Mouse (Mus musculus) embryonic facial prominence, embryonic 12.5 days (tissue): ENCODE results near the gene Rbms3. TPM values are rescaled to one million over a fixed set of nuclear protein-coding genes. Genes with fewer than 3 reads are reported as not detected.

ENCODE experiments used
- ATAC-seq: fragments of 200-750 bp; cut with Nextera tagmentation; 2 replicates; pipeline ENCODE4 v1.8.0; 2017; ENCODE audit not compliant: insufficient number of reproducible peaks, insufficient read depth, low FRiP score, low TSS enrichment
- H3K27ac ChIP-seq: fragments of 300-500 bp; sonication (generic); 2 replicates; pipeline ENCODE4 v1.5.1; 2016; ENCODE audit warnings: mild to moderate bottlenecking
- H3K27me3 ChIP-seq: fragments of 300-500 bp; sonication (generic); 2 replicates; pipeline ENCODE4 v1.6.1; 2016; ENCODE audit warnings: mild to moderate bottlenecking, moderate library complexity
- H3K36me3 ChIP-seq: fragments of 300-500 bp; sonication (generic); 2 replicates; pipeline ENCODE4 v1.6.1; 2016; ENCODE audit warnings: mild to moderate bottlenecking
- H3K4me1 ChIP-seq: fragments of 300-500 bp; sonication (generic); 2 replicates; pipeline ENCODE4 v1.6.1; 2016
- H3K4me2 ChIP-seq: fragments of 300-500 bp; sonication (generic); replicated peaks from 2 replicates; pipeline ENCODE4 v1.6.1; 2016; ENCODE audit warnings: mild to moderate bottlenecking, moderate library complexity
- H3K4me3 ChIP-seq: fragments of 300-500 bp; sonication (generic); 2 replicates; pipeline ENCODE4 v1.5.1; 2016; ENCODE audit warnings: mild to moderate bottlenecking
- H3K9ac ChIP-seq: fragments of 300-500 bp; sonication (generic); 2 replicates; pipeline ENCODE4 v1.6.1; 2016; ENCODE audit warnings: mild to moderate bottlenecking, moderate library complexity
- H3K9me3 ChIP-seq: fragments of 300-500 bp; sonication (generic); 2 replicates; pipeline ENCODE4 v1.6.1; 2016; ENCODE audit warnings: mild to moderate bottlenecking, moderate library complexity
- WGBS: fragments of 180-500 bp; shearing (Covaris S2); methylation state at CpG from one replicate; pipeline ENCODE4 v1.1.7; 2016; 5-methylcytosine and 5-hydroxymethylcytosine counted together
- polyA plus RNA-seq: library from polyadenylated mRNA; unstranded; fragments of >200 nt; fragmentation: Nextera tagmentation; extraction: Ambion mirVana; gene quantifications from 2 replicates; pipeline ENCODE4 v1.2.1, GENCODE M21; 2016

Gene Rbms3
- polyA plus RNA-seq, 1 experiment from 2014 or later, result 94.1 TPM

DNA sequence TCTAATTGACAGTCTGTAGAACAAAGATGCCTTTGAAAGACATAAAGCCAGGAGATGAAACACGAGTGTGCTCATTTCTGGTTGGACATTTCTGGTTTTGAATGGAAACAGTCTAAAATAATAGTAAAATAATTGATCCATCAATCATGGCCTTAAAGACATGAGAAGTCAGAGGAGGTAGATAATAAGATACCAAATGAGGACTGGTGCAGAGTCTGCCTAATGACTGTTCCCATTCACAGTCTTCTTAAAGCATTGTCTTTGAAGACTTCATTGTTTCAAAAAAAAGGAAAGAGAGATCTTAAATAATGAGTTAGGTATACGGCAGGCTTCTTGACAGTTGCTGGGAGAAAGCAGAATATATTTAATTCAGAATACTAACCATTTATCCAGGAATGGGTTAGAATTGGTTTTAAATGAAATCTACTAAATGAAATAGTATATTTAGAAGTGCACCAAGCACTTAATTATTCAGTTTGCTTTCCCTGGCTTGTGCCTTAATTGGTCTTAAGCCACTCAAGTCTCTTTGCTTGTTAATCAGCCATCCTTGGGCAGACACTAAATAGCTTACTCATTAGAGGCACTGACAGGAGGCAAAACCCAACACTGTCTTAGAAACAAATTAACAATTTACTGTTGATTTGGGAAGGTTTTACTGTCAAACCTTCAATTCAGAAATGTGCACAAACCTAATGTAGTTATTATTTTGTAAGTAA, 834.3 kb downstream of the Rbms3 start:
- Histone ChIP-seq H3K27ac (no peak overlapping the region), H3K4me1 (no peaks in the 10 kb centered on the region), H3K9ac (no peak overlapping the region), H3K27me3 (no peaks in the 10 kb centered on the region), H3K36me3 (no peaks in the 10 kb centered on the region), H3K4me2 (no peak overlapping the region), H3K9me3 (no peaks in the 10 kb centered on the region), H3K4me3 (no peak overlapping the region)
- WGBS, result 72% methylated on average over 2 of the region's 2 CpGs
- ATAC-seq, result no peak

DNA sequence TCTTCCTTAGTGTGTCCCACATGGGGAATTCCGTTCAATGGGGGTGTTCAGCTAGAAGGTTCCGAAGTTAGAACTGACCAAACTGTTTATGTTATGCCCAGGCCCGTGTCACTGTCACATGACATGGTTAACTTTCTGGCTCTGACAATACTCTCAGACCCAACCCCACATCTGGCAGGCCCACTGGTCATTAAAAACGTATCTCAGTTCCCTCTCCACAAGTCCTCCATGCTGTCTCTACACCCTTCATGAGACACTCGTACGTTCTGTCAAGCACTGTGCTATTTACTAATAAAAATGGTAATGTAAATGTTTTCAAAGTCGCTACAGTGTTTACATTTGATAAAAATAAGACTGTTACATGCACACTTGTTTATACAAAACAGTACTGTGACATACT, 837.9 kb downstream of the Rbms3 start:
- Histone ChIP-seq H3K27me3 (no peaks in the 10 kb centered on the region), H3K4me1 (peaks cover 9% of the 10 kb centered on the region; the same call in 1 of the 2 replicates), H3K9me3 (no peaks in the 10 kb centered on the region), H3K9ac (no peak overlapping the region), H3K36me3 (no peaks in the 10 kb centered on the region), H3K4me3 (no peak overlapping the region), H3K27ac (no peak overlapping the region), H3K4me2 (no peak overlapping the region)
- 83% methylated on average over 7 of the region's 7 CpGs for WGBS
- no peak for ATAC-seq

DNA sequence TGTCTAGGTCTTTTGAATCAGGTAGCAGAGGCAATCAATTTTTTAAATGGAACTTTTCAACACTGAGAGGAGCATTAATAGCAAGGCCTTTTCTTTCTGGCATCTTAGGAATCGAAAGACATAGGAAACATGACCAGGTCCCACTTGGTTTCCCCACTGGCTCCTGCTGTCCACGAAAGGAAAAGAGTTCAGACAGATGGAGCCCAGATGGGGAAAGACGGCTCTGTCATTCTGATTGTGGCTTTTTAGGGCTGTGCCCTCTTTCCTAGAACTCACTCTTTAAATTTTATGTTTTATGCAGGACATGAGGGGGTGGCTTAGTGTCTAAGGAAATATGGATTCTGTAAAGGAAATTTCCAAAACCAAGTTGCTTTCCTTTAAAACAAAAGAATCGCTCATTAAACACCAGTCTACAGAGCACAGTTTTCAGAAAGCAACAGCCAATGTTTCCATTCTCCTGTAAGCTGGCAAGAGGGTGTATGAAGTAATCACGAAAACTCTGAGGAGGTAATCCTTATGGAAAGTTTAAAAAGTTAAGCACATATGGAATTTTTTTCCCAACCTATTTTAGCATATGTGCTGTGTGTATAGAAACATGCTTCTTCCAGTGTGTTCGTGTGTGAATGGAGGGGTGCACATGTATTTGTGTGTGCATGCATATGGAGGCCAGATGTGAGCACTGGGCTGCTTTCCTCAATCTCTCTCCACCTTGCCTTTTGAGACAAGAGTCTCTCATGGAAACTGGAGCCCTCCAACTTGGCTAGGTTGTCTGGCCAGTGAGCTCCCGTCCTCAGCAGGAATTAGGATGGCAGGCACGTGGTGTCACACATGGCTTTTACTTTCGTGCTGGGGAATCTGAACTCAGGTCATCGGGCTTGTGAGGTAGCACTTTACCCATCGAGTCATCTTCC, 843.3 kb downstream of the Rbms3 start:
- H3K4me3 ChIP-seq, result no peak overlapping the region
- H3K9ac ChIP-seq, result no peak overlapping the region
- H3K4me1 ChIP-seq, result peaks cover 9% of the 10 kb centered on the region; the same call in 1 of the 2 replicates
- WGBS, result 55% methylated on average over 11 of the region's 11 CpGs
- H3K9me3 ChIP-seq, result no peaks in the 10 kb centered on the region
- H3K36me3 ChIP-seq, result 0 out of 2 replicates have a peak, but pooled peaks cover 3% of the 10 kb centered on the region
- no peak overlapping the region for H3K4me2 ChIP-seq
- H3K27ac ChIP-seq, result peak overlapping the region; percentile 63
- ATAC-seq, result no peak
- no peaks in the 10 kb centered on the region for H3K27me3 ChIP-seq

DNA sequence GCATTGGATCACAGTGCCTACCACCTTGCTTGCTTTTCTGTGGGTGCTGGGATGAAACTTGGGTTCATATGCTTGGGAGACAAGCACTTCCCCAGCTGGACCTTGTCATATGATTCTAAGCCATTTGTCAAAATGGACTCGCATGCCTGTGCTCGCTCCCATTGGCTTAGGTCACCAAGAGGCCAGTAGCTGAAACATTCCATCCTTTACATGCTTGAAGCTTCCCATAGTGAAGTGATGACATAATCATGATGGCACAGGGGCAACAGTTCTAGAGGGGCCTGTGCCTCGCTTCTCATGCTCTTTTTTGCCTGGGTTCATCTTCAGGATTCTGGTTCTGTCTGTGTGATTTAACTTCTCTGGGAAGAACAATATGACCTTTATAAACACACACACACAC, 857.9 kb downstream of the Rbms3 start:
- Histone ChIP-seq H3K27me3 (no peaks in the 10 kb centered on the region), H3K4me3 (no peak overlapping the region), H3K9ac (no peak overlapping the region), H3K27ac (no peak overlapping the region), H3K4me1 (peaks cover 10% of the 10 kb centered on the region; the same call in 1 of the 2 replicates), H3K4me2 (no peak overlapping the region), H3K9me3 (no peaks in the 10 kb centered on the region), H3K36me3 (no peaks in the 10 kb centered on the region)
- no peak for ATAC-seq
- 67% methylated on average over 3 of the region's 3 CpGs for WGBS

DNA sequence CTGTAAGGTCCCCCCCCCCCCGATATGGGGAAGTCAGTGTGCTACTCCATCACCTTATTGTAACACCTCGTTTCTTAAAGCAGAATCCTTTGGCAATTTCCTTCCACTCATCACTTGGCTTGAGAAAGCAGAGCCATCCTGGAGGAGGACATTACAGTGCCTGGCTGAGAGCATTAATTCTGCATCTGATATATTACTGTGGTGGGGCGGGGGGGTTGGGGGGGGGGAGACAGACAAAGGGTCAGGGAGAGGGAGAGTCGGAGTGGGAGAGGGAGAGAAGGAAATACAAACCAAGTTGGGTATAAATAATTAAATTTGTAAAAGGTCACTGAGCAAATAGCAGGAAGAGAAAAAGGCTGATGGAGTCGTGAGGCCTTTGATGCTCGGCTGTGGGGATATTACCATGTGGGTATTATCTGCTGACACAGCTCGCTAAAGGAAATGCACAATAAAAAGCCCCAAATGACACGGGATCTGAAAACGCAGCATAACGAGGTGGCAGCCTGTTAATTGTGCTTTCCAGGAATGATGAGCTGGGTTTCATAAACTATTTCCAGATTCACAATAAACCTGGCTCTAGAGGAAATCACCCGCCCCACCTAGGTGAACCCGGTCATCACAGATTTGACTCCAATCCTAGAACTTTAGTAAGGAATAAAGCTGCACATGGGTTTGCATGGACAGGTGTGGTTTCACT, 860.2 kb downstream of the Rbms3 start:
- ATAC-seq, result no peak

DNA sequence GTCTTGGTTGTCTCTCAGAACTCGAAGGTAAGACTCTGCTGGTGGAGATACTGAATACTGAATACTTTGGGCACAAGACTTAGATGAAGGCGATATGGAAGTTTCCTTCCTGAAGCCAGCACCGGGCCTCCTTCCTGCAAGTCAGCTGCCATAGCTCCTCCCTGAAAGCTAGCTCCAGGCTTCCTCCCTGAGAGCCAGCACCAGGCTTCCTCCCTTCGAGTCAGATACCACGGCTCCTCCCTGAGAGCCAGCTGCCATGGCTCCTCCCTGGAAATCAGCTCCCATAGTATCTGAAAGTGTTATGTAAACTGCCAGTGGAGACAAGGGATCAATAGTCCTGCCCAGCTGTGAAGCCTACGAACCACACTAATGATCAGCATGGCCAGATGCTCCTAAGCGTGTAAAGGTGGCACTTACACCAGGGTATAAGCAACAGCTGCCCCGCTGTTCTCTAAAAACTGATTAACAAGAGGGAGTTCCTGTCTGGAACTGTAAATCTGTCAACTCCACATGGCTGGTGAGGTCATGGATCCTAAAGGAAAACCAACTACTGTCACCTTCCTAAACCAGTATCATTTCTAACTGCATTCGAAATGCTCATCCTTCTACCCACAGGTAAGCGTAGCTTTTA, 867.2 kb downstream of the Rbms3 start:
- no peak overlapping the region for H3K9ac ChIP-seq
- H3K4me3 ChIP-seq, result no peak overlapping the region
- no peak for ATAC-seq
- H3K9me3 ChIP-seq, result no peaks in the 10 kb centered on the region
- H3K27me3 ChIP-seq, result no peaks in the 10 kb centered on the region
- H3K36me3 ChIP-seq, result no peaks in the 10 kb centered on the region
- no peak overlapping the region for H3K4me2 ChIP-seq
- no peak overlapping the region for H3K27ac ChIP-seq
- H3K4me1 ChIP-seq, result no peaks in the 10 kb centered on the region
- WGBS, result 73% methylated on average over 10 of the region's 10 CpGs

More for the DNA sequence above, 860.2 kb downstream of the Rbms3 start:
- H3K27me3 ChIP-seq, result no peaks in the 10 kb centered on the region
- no peak overlapping the region for H3K9ac ChIP-seq
- 47% methylated on average over 12 of the region's 12 CpGs for WGBS
- no peaks in the 10 kb centered on the region for H3K36me3 ChIP-seq
- H3K4me1 ChIP-seq, result peaks cover 10% of the 10 kb centered on the region; the same call in 1 of the 2 replicates
- no peak overlapping the region for H3K4me3 ChIP-seq
- no peak overlapping the region for H3K27ac ChIP-seq
- no peak overlapping the region for H3K4me2 ChIP-seq
- H3K9me3 ChIP-seq, result no peaks in the 10 kb centered on the region

DNA sequence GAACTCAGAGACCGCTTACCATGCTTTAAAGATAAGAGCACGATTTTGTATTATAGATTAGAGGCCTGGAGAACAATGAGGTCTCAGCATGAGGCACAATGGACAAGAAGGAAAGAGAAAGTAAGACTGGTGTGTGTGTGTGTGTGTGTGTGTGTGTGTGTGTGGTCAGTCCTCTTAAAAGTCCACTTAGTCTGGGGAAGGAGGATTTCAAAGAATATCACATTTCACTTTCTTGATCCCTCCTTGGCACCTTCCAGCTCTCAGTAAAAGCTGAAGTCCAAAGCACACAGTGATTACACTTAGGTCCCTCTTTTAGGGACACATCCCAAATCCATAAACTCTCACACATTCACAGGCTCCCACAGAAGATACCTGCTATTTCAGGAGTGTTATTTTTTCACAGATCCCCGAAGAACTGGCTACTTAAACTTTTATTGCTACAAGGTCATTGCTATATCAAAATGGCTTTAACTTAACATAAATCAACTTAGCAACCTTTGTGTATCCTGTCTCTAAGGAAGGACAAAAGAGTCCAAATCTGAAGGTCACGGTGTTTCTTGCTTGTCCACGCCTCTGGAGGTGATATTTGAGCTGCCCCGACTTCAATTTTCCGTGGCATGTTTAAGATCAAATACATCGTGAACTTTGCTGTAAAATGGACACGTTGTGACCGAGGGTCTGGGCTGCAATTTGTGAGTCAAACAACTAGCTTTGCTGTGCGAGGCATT, 880.7 kb downstream of the Rbms3 start:
- H3K27ac ChIP-seq, result 0 out of 2 replicates have a peak overlapping the region, but pooled peaks have one; percentile 36
- 41% methylated on average over 11 of the region's 11 CpGs for WGBS
- ATAC-seq, result no peak

DNA sequence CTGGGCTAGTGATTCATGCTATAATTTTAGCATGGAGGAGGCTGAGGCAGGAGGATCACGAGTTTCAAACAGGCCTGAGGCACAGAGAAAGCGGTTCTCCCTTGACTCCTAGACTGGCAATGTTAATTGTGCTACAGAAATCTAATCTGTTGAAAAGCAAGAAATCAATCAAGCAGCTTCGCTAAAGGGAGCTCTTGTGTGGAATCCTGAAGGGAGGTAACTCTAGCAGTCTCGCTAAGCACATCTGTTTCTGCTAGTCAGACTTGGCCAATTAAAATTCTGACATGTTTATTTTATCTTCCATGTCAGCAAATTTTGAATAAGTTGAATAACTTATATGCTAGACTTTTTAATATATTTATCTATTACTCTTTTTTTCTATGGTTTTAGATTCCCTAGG, 881.4 kb downstream of the Rbms3 start:
- no peak overlapping the region for H3K9ac ChIP-seq
- 0 out of 2 replicates have a peak, but pooled peaks cover 2% of the 10 kb centered on the region for H3K9me3 ChIP-seq
- WGBS, result 30% methylated on average over 4 of the region's 4 CpGs
- no peaks in the 10 kb centered on the region; the same call in 1 of the 2 replicates for H3K4me1 ChIP-seq
- no peaks in the 10 kb centered on the region for H3K36me3 ChIP-seq
- ATAC-seq, result no peak
- no peaks in the 10 kb centered on the region for H3K27me3 ChIP-seq
- no peak overlapping the region for H3K4me2 ChIP-seq
- H3K27ac ChIP-seq, result peak overlapping the region; percentile 41; the same call in 1 of the 2 replicates
- no peak overlapping the region for H3K4me3 ChIP-seq

More for the DNA sequence above, 880.7 kb downstream of the Rbms3 start:
- no peak overlapping the region for H3K4me2 ChIP-seq
- no peaks in the 10 kb centered on the region; the same call in 1 of the 2 replicates for H3K4me1 ChIP-seq
- 0 out of 2 replicates have a peak, but pooled peaks cover 2% of the 10 kb centered on the region for H3K9me3 ChIP-seq
- no peak overlapping the region for H3K4me3 ChIP-seq
- no peaks in the 10 kb centered on the region for H3K36me3 ChIP-seq
- no peaks in the 10 kb centered on the region for H3K27me3 ChIP-seq
- no peak overlapping the region for H3K9ac ChIP-seq

DNA sequence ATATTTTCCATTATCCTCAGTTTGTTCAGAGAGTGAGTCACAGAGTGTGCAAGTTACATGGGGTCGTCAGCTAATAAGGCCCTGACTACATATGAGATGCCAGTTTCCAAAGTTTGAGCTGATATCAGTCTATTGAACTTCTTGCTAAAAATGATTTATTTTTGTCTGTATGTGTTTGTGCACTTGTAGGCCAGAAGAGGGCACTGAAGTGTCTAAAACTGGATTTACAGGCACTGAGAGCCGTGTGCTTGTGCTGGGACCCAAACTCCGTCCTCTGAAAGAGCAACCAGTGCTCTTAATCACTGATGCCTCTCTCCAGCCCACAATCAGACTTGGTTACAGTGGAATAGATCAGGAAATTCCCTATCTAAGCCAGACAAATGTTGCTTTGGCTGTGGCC, 882.8 kb downstream of the Rbms3 start:
- no peak for ATAC-seq

DNA sequence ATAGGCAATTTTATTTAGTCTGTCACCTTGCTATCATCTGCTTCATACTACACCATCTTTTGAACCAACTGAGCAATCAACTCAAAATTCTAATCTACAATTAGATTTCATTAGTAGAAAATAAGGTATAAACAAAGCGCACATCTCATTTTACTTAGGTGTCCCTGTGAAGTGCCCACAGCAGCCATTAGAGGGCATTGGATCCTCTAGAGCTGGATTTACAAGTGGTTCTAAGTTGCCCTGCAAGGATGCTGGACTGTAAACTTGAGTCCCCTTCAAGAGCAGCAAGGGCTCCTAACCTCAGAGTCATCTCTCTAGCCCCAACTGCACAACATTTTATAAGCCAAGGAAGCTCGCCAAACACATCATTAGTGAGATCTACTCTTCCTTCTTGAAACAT, 891.9 kb downstream of the Rbms3 start:
- H3K9me3 ChIP-seq, result no peaks in the 10 kb centered on the region
- no peak overlapping the region for H3K27ac ChIP-seq
- no peak for ATAC-seq
- no peak overlapping the region for H3K4me3 ChIP-seq
- WGBS, result 85% methylated on average over 2 of the region's 2 CpGs
- H3K27me3 ChIP-seq, result no peaks in the 10 kb centered on the region
- no peaks in the 10 kb centered on the region for H3K4me1 ChIP-seq
- H3K36me3 ChIP-seq, result no peaks in the 10 kb centered on the region
- no peak overlapping the region for H3K9ac ChIP-seq
- H3K4me2 ChIP-seq, result no peak overlapping the region

More for the DNA sequence above, 882.8 kb downstream of the Rbms3 start:
- Histone ChIP-seq H3K4me1 (no peaks in the 10 kb centered on the region; the same call in 1 of the 2 replicates), H3K27ac (no peak overlapping the region), H3K27me3 (no peaks in the 10 kb centered on the region), H3K9ac (no peak overlapping the region), H3K4me2 (no peak overlapping the region), H3K4me3 (no peak overlapping the region), H3K36me3 (no peaks in the 10 kb centered on the region), H3K9me3 (0 out of 2 replicates have a peak, but pooled peaks cover 2% of the 10 kb centered on the region)
- WGBS, result 78% methylated on average over 3 of the region's 3 CpGs
